Mouse (Mus musculus): ENCODE measurements around the gene Xbp1.
"Not testable (repeated sequence)": the region's sequence is repeated elsewhere in the genome, so short reads cannot be mapped to it uniquely, and the experiment has no call there.

The Xbp1 gene

GRCm38 (mm10) chr11:5502351-5503051, 18.0 kb upstream of the Xbp1 start:
- no peak for DNase-seq (ENCODE audit: low spot score)

- peak; percentile 39 for DNase-seq (ENCODE audit: low spot score)
These were observed 14.4 kb upstream of the Xbp1 start for GRCm38 (mm10) chr11:5505856-5506575.

- no peak for DNase-seq (ENCODE audit: low spot score)
These were observed 11.0 kb upstream of the Xbp1 start for GRCm38 (mm10) chr11:5509215-5510098.

DNA sequence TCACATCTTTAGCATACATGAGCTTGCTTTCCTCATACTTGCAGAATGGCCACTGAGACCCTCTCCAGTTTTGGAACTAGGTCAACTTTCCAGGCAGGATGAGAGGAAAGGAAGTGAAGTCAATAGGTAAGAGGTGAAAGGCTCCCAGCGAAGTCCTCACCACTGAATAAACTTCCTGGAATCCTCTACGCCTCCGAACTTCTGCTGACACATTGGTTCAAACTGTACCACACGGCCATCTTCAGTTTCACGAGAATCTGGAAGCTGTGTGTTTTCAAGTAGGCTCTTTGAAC, 10.4 kb upstream of the Xbp1 start:
- DNase-seq (ENCODE audit: low spot score) = no peak

DNA sequence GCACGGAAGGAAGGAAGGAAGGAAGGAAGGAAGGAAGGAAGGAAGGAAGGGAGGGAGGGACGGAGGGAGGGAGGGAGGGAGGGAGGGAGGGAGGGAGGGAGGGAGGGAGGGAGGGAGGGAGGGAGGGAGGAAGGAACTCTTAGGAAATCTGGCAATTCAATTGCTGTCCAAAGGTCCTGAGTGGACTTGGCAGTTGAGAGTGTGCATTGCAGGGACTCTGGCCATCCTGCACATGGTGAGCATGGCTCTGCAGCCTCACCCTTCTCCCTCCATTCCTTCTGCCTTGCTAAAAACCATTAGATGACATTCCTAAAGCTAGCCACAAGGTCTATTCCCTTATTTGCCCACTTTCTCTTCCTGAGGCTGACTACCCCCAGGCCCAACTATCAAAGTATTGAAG, 9.8 kb upstream of the Xbp1 start:
- DNase-seq (ENCODE audit: low spot score) = not testable (repeated sequence)

- no peak for DNase-seq (ENCODE audit: low spot score)
These were observed 8.2 kb upstream of the Xbp1 start for GRCm38 (mm10) chr11:5512099-5512725.

GRCm38 (mm10) chr11:5512961-5513360, 7.5 kb upstream of the Xbp1 start:
- DNase-seq (ENCODE audit: low spot score) = no peak

DNA sequence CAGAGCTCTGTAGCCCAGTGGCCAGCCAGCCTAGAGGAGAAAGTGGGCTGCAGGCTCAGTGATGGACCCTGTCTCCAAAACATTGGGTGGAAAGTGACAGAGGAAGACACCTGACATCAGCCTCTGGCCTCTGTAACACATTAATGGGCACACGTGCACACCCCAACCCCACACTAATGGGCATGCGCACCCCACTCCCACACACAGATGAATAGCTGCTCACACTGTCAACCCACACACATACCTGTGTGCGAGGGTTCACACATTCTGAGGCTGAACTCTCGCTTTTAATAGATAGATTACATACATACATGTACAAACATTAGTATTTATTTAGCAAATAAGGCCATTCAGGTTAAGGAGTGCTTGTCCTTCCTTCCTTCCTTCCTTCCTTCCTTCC, 6.4 kb upstream of the Xbp1 start:
- DNase-seq (ENCODE audit: low spot score) = no peak

DNA sequence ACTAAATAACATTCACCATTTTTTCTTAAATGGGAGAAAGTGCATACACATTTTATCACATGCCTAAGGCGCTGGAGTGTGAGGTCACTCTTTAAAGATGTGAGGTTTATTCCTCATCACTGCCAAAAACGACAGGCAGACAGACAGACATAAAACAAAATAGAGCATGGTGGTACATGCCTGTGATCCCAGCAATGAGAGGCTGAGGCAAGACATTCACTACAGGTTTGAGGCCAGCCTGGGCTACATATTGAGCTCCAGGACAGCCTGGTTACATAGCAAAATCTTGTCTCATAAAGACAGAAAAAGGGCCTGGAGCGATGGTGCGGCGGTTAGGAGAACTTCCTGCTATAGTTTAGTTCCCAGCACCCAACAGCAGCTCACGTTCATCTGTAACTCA, 5.3 kb upstream of the Xbp1 start:
- DNase-seq (ENCODE audit: low spot score) = no peak

DNA sequence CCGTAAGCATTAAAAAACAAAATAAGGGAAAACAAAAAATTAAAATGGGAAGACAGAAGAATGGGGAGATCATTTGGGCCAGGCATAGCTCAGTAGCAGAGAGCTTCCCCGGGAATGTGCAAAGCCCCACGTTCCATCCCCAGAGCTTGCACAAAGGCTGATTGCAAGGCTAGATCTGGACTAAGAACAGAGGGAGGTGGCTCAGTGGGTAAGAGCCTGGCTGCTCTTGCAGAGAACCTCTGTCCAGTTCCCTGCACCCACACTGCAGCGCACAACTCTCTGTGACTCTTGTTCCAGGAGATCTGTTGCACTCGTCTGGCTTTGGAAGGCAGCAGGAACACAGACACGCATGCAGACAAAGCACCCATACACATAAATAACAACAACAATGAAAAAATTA, 4.8 kb upstream of the Xbp1 start:
- DNase-seq (ENCODE audit: low spot score) = no peak

GRCm38 (mm10) chr11:5516151-5516550, 4.3 kb upstream of the Xbp1 start:
- no peak for DNase-seq (ENCODE audit: low spot score)

GRCm38 (mm10) chr11:5516617-5517016, 3.8 kb upstream of the Xbp1 start:
- no peak for DNase-seq (ENCODE audit: low spot score)

DNA sequence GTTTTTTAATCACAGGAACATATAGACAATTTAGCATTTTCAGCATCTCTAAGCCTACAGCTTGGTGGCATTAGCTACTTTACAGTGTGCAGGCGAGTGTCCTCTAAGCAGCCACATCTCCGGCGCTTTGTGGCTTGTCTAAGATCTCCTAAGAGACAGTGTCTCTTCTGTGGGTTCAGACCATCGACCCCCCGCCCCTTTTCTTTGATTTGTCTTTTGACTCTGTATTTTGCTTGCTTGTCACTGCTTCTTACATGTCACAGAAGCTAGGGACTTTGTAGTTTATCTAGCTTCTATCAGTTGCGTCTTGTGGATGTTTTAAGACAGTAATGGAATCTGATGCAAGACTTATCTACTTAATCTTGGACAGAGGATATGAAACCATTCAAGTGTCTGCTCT, 3.1 kb upstream of the Xbp1 start:
- DNase-seq (ENCODE audit: low spot score) = no peak

DNA sequence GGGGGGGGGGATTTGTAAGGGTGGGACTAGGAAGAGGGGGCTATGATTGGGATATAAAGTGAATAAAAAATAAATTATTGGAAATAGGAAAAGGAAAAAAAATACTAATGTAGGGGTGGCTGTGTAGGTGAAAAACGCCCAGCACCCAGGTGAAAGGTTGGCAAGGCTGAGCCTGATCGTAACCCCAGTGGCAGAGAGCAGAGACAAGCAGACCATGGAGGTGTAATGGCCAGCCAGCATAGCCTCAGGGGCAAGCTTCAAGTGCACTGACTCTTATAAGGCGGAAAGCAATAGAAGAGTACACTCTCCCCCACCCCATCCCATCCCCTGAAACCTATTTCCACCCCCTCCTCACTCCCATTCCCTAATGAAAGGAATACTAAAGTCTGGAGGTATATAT, 778 bp upstream of the Xbp1 start:
- DNase-seq (ENCODE audit: low spot score) = no peak

- no peak for DNase-seq (ENCODE audit: low spot score)
These were observed 732 bp downstream of the Xbp1 start for GRCm38 (mm10) chr11:5521266-5521515.

DNA sequence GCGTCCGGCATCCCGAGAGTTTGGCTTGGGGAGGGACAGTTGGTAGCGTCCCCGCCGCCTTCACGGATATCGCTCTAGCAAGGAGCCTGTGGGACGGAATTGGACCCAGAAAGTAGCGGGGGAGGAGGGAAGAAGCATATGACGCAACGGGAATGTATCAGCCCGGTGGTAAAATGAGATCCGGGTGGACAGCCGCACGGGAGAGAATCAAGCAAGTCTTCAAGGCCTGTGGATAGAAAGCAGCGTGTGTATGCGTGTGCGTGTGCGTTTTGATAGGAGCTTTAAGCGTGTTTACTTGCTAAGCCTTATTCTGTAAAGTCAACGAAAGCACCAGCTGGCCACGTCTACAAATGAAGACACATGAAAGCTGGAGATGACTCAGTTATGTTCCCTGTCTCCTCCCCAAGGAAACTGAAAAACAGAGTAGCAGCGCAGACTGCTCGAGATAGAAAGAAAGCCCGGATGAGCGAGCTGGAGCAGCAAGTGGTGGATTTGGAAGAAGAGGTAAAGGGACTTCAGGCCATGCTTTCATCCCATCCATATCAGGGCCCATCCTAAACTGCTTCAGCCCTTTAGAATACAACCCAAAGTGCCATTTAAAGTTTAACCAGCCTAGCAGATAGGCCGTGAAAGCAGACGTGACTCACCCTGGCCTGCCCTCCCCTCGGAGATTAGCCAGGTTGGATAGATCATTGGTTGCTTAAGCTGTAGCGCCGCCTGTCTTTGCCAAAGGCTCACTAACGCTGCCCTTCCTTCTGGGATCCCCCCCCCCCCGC, 1.2 kb downstream of the Xbp1 start:
- DNase-seq (ENCODE audit: low spot score) = peak; percentile 71

DNA sequence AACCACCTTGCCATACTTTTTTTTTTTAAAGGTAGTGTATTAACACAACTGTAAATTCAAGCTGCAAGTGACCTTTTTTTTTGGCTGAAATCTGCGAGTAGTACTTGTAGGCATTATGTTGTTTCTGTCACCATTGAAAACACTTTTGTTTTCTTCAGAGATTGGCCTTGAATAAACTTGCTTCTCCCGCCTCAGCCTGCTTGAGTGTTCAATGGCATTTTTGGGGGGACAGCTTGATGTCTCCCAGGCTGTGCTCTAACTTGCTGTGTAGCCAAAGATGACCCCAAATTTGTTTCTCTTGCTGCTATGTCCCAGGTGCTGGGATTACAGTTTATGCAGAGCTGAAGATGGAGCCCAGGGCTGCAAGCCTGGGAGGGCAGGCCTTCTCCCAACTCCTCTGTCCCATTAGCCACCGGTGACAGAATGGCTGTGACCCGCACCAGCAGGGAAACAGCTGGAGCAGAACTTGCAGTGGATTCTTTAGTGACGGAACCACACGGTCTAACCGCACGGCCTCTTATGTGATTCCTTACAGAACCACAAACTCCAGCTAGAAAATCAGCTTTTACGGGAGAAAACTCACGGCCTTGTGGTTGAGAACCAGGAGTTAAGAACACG, 2.4 kb downstream of the Xbp1 start:
- DNase-seq (ENCODE audit: low spot score) = no peak

DNA sequence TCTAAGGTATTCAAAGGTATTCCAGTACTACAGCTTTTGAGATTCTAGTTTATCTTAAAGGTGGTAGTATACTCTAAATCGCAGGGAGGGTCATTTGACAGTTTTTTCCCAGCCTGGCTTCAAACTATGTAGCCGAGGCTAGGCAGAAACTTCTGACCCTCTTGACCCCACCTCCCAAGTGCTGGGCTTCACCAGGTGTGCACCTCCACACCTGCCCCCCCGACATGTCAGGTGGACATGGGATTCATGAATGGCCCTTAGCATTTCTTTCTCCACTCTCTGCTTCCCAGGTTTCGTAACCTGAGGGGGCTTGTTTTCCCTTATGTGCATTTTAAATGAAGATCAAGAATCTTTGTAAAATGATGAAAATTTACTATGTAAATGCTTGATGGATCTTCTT, 5.0 kb downstream of the Xbp1 start:
- DNase-seq (ENCODE audit: low spot score) = no peak

GRCm38 (mm10) chr11:5526573-5527439, 6.3 kb downstream of the Xbp1 start:
- no peak for DNase-seq (ENCODE audit: low spot score)

DNA sequence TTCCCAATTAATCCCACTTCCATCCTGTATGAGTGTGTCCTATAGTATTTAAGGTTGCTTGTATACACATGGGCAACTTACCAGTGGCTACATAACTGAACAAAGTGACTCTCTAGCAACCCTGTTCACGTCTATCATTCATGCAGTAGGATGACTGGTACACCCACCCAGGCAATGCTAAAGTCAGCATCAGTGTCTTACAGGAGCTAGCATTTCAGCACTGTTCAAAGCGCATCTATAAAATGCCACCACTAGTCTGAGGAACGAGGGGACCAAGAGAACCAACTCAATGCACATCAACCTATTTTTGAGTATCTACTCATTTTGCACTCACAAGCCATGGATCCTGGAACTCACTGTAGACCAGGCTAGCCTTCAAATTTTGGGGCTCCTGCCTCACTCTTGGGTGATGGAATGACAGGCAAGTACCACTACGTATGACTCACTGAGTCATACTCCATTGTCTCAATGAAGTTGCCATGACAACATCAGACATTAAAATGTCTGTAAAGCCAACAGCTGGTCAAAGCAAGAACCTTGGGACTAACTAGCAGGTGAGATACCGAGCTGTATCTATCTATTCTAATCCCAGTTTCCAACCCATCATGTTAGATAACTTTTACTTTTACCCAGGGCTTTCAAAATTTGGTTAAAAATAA, 7.5 kb downstream of the Xbp1 start:
- DNase-seq (ENCODE audit: low spot score) = no peak

All from T-cell, adult 2 months (primary cell).